Mouse (Mus musculus) adrenal gland, adult (tissue): ENCODE measurements around the gene Pbx3.

Experiments
- DNase-seq, 2 experiments: peaks; one replicate each; pipeline ENCODE4 v3.0.0; 2022 to 2023; ENCODE audit warnings: low spot score in 1 of 2; ENCODE audit not compliant: inconsistent age in 2 of 2

Pbx3 gene

DNA sequence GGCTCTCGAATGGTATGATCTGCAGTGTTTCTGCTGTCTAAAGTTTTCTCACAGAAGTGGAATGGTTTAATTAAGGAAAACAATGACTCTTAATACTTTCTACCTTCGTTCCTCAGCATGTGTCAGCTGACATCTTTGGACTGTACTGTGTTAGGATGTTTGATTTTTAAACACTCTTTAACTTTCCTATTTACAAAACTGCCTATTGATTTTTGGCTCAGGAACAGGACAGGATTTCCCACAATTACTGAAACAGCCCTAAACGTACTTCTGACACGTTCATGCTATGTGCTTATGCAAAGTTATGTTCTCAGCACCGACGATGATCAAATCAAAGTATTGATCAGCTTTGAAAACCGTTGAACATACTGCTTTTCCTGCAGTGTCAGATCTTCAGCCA, 224.7 kb downstream of the Pbx3 start:
- DNase-seq, result no peak

DNA sequence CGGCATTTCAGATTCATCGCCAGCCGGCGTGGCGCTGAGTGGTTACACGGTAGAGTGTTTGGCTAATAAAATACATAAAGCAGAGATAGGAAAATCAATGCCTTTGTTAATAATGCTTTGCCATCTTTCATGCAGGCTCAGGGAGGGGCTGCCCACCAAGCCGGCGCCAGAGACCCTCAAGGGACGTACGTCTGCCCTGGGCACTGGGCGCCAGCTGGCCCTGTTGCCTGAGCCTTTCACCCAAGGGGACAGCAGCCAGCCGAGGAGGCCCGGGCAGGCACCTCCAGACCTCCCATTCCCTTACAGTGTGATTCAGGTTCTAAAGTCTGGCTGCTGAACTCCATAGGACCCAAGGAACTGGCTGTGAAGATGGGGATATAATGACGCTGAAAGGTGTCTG, 225.5 kb downstream of the Pbx3 start:
- peak in 1 of 2 experiments; percentile 36 for DNase-seq

DNA sequence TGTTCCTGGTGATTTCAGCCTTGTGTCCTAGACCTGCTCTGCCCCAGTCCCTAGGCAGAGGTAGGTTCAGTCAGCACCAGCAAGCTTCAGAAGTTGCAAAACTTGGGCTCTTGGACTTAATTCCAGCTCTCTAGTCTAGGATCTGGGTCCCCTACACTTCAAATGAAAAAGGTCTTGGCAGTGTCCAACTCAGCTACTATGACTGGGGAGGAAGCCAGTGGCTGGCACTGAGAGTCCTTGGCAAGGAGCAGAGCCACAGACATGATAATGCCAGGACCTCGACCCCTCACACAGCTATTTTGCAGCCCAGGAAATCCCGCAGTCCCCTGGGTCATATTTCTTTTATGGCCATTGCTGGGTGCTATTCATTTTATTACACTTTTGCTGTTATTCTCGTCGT, 225.9 kb downstream of the Pbx3 start:
- DNase-seq, result peak in 1 of 2 experiments; percentile 63

DNA sequence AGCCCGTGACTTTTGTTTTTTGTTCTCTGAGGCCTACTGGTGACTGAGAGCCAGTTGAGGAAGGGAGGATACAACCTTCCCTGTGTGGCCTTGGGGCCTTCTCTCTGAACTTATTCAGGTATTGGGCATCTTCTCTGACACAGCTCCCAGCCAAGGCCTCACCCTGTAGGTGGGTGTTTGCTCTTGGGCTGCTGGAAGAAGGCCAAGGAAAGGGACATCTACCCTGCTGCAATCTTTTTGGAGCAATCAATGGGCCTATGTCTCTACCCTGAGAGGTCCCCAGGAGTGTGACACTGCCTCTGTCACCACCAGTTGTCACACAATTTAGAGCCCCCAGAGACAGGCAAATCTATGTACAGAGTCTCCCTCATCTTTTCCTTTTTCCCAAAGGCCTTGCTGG, 226.5 kb downstream of the Pbx3 start:
- DNase-seq, result no peak

DNA sequence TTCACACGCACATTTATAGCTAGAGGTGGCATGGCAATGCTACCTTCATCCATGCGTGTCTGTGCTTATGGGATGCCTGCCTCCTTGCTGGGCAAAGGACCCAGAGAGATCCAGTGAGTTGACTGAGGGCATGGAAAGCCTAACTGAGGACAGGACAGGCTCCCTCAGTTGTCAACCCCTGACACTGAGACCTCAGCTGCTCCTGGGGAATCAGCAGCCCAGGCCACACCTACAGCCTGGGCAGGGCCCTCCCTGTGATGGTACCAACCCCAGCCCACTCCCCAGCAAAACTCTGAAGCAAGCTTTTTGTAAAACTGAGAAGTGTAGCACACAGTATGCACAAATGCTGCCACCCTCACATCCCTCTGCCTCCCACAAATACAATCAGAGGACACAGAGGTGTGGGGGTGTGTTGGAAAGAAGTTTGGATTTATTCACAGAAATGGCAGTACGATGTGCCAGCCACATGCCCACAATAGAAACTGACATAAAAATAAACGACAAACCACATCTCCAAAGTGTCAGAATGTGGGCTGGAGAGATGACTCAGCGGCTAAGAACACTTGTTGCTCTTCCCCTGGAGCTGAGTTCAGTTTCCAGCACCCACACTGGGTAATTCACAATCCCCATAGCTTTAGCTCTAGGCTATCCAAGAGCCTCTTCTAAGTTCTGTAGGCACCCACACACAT, 233.3 kb downstream of the Pbx3 start:
- DNase-seq, result no peak

DNA sequence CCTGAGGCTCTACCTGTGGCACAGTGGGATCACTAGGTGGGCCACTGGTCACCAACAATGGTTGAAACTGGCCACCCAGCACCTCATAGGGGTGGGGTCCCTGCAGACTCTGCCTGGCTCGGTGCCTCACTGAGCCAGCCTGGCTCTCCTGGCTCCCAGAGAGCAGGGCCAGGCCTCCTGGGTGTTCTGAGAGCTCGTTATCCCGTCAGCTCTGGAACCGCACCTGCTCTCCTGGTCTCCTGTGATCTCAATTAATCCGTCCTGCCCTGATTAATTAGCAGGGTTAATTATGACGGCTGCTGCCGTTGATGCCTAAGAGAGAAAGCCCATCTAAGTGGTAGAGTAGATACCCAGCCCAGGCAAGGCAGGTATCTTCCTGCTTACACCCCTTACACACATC, 237.6 kb downstream of the Pbx3 start:
- no peak for DNase-seq

DNA sequence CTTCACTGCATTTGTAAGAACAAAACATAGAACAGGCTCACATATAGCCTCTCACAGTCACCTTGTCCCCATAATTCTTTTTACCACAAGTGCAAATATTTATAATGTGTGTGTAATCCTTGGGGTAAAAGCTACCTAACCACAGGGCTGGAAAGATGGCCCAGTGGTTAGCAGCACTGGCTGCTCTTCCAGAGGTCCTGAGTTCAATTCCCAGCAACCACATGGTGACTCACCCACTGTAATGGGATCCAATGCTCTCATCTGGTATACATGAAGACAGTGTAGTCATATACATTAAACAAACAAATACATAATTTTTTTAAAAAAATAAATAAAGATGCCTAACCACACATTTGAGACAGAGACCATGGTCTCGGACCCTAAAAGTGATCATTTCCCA, 240.2 kb downstream of the Pbx3 start:
- no peak for DNase-seq

DNA sequence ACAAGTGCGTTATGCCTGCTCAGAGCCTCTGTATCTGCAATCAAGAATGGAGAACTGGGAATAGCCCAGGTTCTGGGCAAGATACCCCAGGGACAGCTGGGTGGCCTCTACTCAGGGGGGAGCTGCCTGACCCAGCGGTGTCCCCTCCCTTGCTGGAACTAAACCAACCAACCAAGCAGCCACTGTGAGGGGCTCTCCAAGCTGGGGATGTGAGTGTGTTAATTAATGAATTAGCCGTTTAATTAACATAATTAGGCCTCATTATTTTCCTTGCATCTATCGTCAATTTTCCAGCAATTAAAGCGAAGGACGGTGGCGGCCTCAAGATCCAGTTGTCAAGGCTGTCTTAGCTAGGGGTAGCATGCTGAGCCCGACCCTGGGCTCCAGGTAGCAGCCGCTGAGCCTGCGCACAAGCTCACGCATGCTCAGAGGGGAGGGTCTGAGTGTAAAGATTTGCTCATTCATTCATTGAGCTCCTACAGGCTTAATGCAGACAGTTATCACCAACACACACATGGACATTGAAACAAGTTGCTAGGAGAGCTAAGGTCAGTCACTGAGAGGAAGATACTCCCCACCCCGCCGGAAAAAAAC, 243.2 kb downstream of the Pbx3 start:
- DNase-seq, result no peak

DNA sequence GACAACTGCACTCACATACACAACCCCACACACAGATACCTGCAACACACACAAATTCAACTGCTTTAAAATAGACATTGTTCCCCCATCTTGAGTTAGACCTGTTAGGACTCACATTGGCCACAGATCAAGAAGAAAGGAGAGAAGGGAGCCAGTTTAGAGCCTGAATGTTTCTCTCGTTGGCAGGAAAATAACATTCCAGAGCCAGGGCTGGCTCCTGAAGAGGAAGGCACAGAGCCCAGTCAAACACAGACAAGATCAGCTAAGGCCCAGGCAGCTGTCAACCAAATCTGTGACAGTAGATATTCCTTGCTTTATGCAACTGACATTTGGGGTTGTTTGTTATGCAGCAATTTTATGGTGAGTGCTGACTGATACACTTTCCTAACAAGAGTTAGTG, 245.1 kb downstream of the Pbx3 start:
- DNase-seq, result peak in 1 of 2 experiments; percentile 29

DNA sequence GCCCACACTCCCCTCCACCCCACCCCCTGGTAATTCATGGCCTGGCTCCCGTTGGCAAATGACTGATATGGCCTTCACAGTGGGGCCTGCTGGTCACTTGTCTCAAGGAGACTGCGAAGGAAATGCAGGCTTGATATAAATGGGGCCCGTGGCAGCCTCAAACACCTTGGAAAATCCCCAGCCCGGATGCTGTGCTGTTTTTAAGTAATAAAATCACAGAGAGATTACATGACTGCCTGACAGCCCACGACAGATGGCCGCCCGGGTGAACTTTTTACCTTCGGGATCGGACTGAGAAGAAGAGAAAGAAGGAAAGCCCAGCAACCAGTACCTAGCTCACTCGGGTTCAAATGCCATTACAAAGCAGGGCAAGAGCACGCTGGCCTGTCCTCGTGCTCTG, 249.0 kb downstream of the Pbx3 start:
- DNase-seq, result peak in 1 of 2 experiments; percentile 55
